Mouse (Mus musculus) thymus, adult 2 months (tissue): ENCODE data around the gene Cfap69. TPM values are rescaled to one million over a fixed set of nuclear protein-coding genes. Genes with fewer than 3 reads are reported as not detected.

ENCODE experiments used
- DNase-seq: peaks from one replicate; pipeline ENCODE4 v3.0.0; 2021
- H3K27ac ChIP-seq: fragments of 200-500 bp; 2 replicates; pipeline ENCODE4 v1.5.1; 2012; ENCODE audit warnings: low read length, control low read depth; ENCODE audit not compliant: control insufficient read depth, insufficient read depth
- H3K27me3 ChIP-seq: fragments of 200-500 bp; 2 replicates; pipeline ENCODE4 v1.6.1; 2012; ENCODE audit warnings: mild to moderate bottlenecking, low read length, moderate library complexity, mixed read lengths; ENCODE audit not compliant: control insufficient read depth, insufficient read depth
- H3K36me3 ChIP-seq: fragments of 200-500 bp; 2 replicates; pipeline ENCODE4 v1.6.1; 2012; ENCODE audit warnings: mild to moderate bottlenecking, low read length, moderate library complexity; ENCODE audit not compliant: control insufficient read depth, insufficient read depth
- H3K4me1 ChIP-seq: fragments of 200-500 bp; replicated peaks from 2 replicates; pipeline ENCODE4 v1.6.1; 2012; ENCODE audit warnings: low read length; ENCODE audit not compliant: control insufficient read depth, insufficient read depth
- H3K4me3 ChIP-seq: fragments of 200-500 bp; 2 replicates; pipeline ENCODE4 v1.5.1; 2012; ENCODE audit warnings: mild to moderate bottlenecking, low read length, control low read depth, moderate library complexity; ENCODE audit not compliant: control insufficient read depth, insufficient read depth
- CTCF ChIP-seq: fragments of 200-500 bp; IDR thresholded peaks from 2 replicates; pipeline ENCODE4 v1.5.1; 2012; ENCODE audit warnings: mild to moderate bottlenecking, control low read depth, low read length, moderate library complexity, borderline replicate concordance; ENCODE audit not compliant: control insufficient read depth, poor library complexity, insufficient read depth; ENCODE audit errors: extremely low read depth
- POLR2A ChIP-seq: fragments of 200-500 bp; IDR thresholded peaks from 2 replicates; pipeline ENCODE4 v1.6.1; 2012; ENCODE audit warnings: mild to moderate bottlenecking, low read length, control low read depth, moderate library complexity; ENCODE audit not compliant: control insufficient read depth, poor library complexity, insufficient read depth; ENCODE audit errors: extremely low read depth
- WGBS: fragments of 180-500 bp; shearing (Covaris S2); methylation state at CpG from one replicate; pipeline ENCODE4 v1.1.7; 2018; 5-methylcytosine and 5-hydroxymethylcytosine counted together
- polyA plus RNA-seq: library from polyadenylated mRNA; depleted of rRNA; stranded (reverse); fragments of >200 nt; gene quantifications from 2 replicates; pipeline ENCODE4 v1.2.3, GENCODE M21; 2012

The Cfap69 gene
- polyA plus RNA-seq, 1 experiment = 0.34 TPM

DNA sequence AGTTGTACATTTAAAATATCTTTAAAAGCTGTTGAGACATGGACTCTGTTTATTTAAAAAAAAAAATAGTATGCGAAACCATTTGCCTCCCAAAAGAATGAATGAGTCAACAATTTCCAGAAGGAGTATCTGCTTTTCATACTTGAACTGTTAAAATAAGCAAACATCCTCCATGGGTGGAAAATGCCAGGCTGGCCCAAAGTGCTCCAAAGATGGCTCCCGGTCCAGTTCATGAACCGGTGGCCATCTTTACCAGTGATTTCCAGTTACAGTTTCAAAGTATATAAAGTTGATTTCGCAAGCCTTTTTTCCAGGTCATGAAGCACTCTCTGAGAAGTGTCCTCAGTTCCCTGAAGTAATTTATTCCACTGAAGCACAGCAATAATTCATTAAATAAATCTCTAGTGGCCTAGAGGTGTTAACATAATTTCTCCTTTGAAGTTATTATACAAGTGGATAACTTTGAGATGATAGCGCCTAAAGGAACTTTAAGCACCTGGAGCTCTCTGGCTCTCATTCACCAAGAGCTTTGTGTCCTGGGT is 31.4 kb upstream of the Cfap69 start:
- Histone ChIP-seq H3K36me3 (no peaks in the 10 kb centered on the region), H3K27me3 (no peaks in the 10 kb centered on the region; the same call in 1 of the 2 replicates), H3K4me3 (no peak overlapping the region), H3K4me1 (no peaks in the 10 kb centered on the region), H3K27ac (no peak overlapping the region)
- TF ChIP-seq CTCF (no peak), POLR2A (no peak)
- WGBS = 94% methylated on average over 5 of the region's 5 CpGs
- no peak for DNase-seq

DNA sequence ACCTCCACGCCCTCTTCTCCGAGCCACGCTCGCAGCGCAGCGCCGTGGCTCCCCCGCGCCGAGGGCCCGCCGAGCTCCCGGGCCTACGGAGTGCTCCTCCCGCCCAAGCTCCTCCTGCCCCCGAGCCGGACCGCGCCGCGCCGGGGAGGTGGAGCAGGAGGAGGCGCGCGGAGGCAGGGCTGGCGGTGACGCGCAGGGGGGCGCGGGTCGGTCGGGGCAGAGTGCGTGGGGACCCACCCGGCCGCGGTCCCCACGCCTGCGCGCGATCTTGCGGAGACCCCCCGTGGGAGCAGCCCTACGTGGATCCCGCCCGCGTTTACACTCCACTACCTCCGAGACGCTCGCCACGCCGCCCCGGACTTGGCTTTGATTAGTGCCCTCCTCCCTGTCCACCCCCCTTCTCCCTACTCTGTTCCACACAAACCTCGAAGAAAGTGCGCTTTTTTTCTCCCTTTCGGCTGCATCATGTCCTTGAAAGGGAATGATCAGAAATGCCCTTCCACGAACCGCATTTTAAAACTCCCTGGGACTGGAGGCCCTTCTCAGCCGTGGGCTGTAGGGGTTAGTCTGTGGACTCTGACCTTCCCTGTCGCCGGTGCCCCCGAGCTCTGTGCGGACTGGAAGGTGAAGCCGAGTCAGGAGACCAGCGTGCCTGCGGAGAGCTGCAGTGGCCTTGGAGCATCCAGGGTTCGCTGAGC is 30.1 kb upstream of the Cfap69 start, which contains the start of gene Steap2:
Steap2 (minus strand) TSS at position 623 of the 698 bp plus-strand sequence.
- H3K4me1 ChIP-seq = no peaks in the 10 kb centered on the region
- no peaks in the 10 kb centered on the region for H3K36me3 ChIP-seq
- WGBS = 3% methylated on average over 57 of the region's 66 CpGs
- TF ChIP-seq POLR2A (no peak), CTCF (no peak)
- H3K27ac ChIP-seq = no peak within 1 kb of the TSS
- no peaks in the 10 kb centered on the region; the same call in 1 of the 2 replicates for H3K27me3 ChIP-seq
- no peak for DNase-seq
- peak within 1 kb of the TSS; percentile 5; the same call in 1 of the 2 replicates for H3K4me3 ChIP-seq

DNA sequence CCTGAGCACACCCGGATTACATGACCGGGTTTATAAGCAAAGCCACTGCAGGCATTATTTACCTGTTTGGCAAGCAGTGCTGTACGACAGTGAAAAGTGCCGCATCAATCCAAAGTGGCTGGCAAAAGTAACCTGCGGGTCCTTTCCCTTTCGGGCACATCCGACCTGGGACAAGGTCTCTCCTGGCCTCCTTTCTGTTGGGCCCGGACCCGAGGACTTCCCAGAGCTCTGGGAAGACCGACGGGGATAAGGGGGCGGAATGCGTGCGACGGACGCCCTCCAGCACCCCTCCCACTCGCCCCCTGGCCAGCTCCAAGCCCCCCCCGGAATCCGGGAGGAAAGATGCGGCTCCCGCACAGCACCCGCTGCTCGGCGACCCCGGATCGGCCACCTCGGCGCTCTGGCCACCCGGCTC is 29.5 kb upstream of the Cfap69 start:
- H3K27ac ChIP-seq = no peak overlapping the region
- no peaks in the 10 kb centered on the region for H3K36me3 ChIP-seq
- no peak overlapping the region for H3K4me3 ChIP-seq
- TF ChIP-seq CTCF (no peak), POLR2A (no peak)
- no peaks in the 10 kb centered on the region for H3K4me1 ChIP-seq
- WGBS = 3% methylated on average over 26 of the region's 29 CpGs
- no peak for DNase-seq
- H3K27me3 ChIP-seq = no peaks in the 10 kb centered on the region; the same call in 1 of the 2 replicates

DNA sequence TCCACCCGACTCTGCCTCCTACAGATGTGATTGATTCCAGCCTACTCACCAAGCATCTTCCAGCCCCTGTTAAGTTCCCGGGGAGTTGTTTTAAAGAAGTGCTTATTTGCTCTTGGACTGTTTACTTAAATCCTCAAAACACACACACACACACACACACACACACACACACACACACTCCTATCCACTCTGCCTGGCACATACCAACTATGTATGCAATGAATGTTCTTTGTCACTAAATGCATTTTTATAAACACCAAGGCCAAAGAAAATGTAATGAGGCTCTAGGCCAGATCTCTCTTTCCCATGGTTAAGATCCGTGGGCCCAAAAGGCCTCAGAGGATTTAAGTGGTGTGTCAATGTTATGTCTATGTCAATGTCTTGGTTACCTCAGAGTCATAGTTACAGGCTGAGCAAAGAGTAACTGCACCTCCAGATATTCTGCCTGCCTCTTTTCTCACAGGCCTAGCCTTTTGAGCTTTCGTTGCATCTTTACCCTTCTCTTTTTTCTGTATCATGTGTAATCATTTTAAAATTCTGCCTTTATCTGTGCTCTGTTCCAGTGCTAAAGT is 28.2 kb upstream of the Cfap69 start:
- 86% methylated on average over 4 of the region's 4 CpGs for WGBS
- no peak overlapping the region for H3K4me3 ChIP-seq
- H3K4me1 ChIP-seq = no peaks in the 10 kb centered on the region
- no peak overlapping the region for H3K27ac ChIP-seq
- H3K36me3 ChIP-seq = no peaks in the 10 kb centered on the region
- TF ChIP-seq CTCF = no peak
- TF ChIP-seq POLR2A = no peak
- DNase-seq = no peak
- H3K27me3 ChIP-seq = no peaks in the 10 kb centered on the region; the same call in 1 of the 2 replicates

DNA sequence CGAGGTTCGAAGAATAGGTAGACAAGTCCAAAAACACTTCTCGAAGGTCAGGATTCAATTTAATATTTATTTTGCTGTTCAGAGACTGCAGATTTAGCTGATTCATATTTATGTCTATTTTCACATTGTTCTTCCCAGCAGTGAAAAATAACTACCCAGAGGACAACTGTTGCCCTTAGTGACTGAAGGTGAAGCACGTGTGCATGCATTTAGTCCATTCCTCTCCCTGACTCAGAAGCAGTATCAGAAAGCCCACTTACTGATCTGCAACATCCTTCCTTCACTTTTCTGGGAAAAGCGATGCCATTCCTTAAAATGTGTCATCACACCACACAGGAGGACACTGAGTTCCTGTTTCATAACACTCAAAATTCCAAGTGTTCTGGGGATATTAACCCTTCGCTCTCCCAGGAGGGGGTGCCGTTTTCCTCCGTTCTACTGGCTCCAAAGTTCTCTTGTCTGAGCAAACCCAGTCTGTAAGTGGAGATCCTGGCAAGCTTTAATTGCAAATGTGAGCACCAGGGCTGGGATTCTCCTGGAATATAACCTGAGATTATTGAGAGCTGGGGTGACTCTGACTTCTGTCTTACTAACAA is 25.0 kb upstream of the Cfap69 start:
- no peaks in the 10 kb centered on the region; the same call in 1 of the 2 replicates for H3K27me3 ChIP-seq
- 82% methylated on average over 8 of the region's 8 CpGs for WGBS
- TF ChIP-seq CTCF (no peak), POLR2A (no peak)
- no peak overlapping the region for H3K4me3 ChIP-seq
- no peaks in the 10 kb centered on the region for H3K36me3 ChIP-seq
- DNase-seq = no peak
- H3K27ac ChIP-seq = no peak overlapping the region
- no peaks in the 10 kb centered on the region for H3K4me1 ChIP-seq

DNA sequence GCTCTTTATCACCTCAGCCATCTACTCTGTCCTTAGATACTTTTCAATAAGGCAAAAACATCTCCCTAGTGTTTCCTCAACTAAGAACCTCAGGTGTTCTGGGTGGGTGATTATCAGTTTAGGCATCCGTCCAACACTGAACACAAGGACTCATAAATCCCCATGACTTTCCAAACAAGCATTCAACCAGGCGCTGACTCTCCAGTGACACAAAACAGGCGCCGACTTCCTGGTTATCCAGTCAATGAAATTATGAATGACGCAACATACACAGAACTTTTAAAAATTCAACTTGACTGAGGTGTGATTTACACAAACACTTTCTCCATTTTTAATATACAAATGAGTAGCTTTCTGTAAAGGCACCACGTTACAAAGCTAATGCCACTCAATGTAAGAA is 24.2 kb upstream of the Cfap69 start:
- no peaks in the 10 kb centered on the region for H3K36me3 ChIP-seq
- TF ChIP-seq CTCF (no peak), POLR2A (no peak)
- H3K4me3 ChIP-seq = no peak overlapping the region
- no peaks in the 10 kb centered on the region for H3K4me1 ChIP-seq
- WGBS = 86% methylated on average over 6 of the region's 6 CpGs
- no peak overlapping the region for H3K27ac ChIP-seq
- no peaks in the 10 kb centered on the region for H3K27me3 ChIP-seq
- DNase-seq = no peak
